Mouse (Mus musculus): Measurements from ENCODE around the gene Lix1.

DNA sequence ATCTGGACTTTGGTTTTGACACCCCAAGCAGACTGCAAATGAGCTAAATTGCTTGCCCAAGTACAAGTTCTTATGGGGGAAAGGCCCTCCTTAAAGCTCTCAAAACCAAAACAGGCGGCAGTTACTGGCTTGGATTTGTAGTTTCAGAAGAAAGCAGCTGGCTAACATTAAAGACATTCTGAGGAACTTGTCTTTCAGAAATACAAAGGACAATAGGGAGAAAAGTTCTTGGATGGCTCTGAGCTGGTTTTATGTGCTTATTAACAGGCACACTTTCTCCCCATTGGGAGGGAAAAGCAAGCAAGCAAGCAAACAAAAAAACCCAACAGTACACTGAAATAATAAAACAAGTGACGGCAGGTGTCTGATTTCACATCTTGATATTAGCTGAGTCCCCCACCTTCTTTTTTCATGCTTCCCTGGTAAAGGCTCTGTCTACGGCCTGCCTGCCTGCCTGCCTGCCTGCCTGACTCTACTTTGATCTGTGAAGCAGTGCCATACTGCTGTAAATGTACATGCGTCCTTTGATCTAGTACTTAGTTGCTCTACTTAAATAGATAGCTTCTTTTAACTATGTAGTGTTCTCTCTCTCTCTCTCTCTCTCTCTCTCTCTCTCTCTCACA is 39.5 kb downstream of the Lix1 start:
- TF ChIP-seq CTCF (IDR thresholded peaks at IDR 0.05; ENCODE audit: control insufficient read depth, insufficient read depth, low read length) (no peak), POLR2A (IDR thresholded peaks at IDR 0.05; ENCODE audit: borderline replicate concordance, control insufficient read depth, low read depth, low read length) (no peak)
